Mouse (Mus musculus): Measurements from ENCODE around the gene Strip1. TPM values are rescaled to one million over a fixed set of nuclear protein-coding genes. Genes with fewer than 3 reads are reported as not detected.

The Strip1 gene
- polyA plus RNA-seq, 1 experiment from 2014 or later: 89.6 TPM

Other genes starting within 250 kb of the Strip1 start
- 0.09 and 0.17 TPM in 2 replicates for gene Kcnc4, start 172.1 kb downstream of the Strip1 start, polyA plus RNA-seq (2016; fragmentation: Nextera tagmentation; extraction: Ambion mirVana)
- gene Slc6a17, start 113.7 kb downstream of the Strip1 start, polyA plus RNA-seq (2016; fragmentation: Nextera tagmentation; extraction: Ambion mirVana): 2.7 and 3.2 TPM in 2 replicates
- gene Ubl4b, start 76.6 kb downstream of the Strip1 start, polyA plus RNA-seq (2016; fragmentation: Nextera tagmentation; extraction: Ambion mirVana): not detected in 2 replicates
- 2.7 and 7.1 TPM in 2 replicates for gene Alx3, start 36.7 kb downstream of the Strip1 start, polyA plus RNA-seq (2016; fragmentation: Nextera tagmentation; extraction: Ambion mirVana)
- not detected in 2 replicates for gene Gm10961, start 372 bp downstream of the Strip1 start, polyA plus RNA-seq (2016; fragmentation: Nextera tagmentation; extraction: Ambion mirVana)
- gene Ahcyl1, start 64.9 kb upstream of the Strip1 start, polyA plus RNA-seq (2016; fragmentation: Nextera tagmentation; extraction: Ambion mirVana): 86.7 and 90.7 TPM in 2 replicates
- gene Csf1, start 128.8 kb upstream of the Strip1 start, polyA plus RNA-seq (2016; fragmentation: Nextera tagmentation; extraction: Ambion mirVana): 7.2 TPM in 2 replicates
- gene Eps8l3, start 245.5 kb upstream of the Strip1 start, polyA plus RNA-seq (2016; fragmentation: Nextera tagmentation; extraction: Ambion mirVana): not detected in 2 replicates

Measured in hindbrain, embryonic 10.5 days (tissue).